Mouse (Mus musculus) kidney, embryonic 16.5 days (tissue): ENCODE results near the gene Clec4g. TPM values are rescaled to one million over a fixed set of nuclear protein-coding genes. Genes with fewer than 3 reads are reported as not detected.

ENCODE experiments used
- ATAC-seq: fragments of 200-750 bp; cut with Nextera tagmentation; 2 replicates; pipeline ENCODE4 v1.8.0; 2017; ENCODE audit warnings: moderate TSS enrichment; ENCODE audit not compliant: low FRiP score, low TSS enrichment
- H3K27ac ChIP-seq: fragments of 300-500 bp; sonication (generic); 2 replicates; pipeline ENCODE4 v1.5.1; 2014; ENCODE audit warnings: low read length
- H3K27me3 ChIP-seq: fragments of 300-500 bp; sonication (generic); 2 replicates; pipeline ENCODE4 v1.6.1; 2014; ENCODE audit warnings: low read length, control low read depth, mixed read lengths; ENCODE audit not compliant: insufficient read depth
- H3K36me3 ChIP-seq: fragments of 300-500 bp; sonication (generic); 2 replicates; pipeline ENCODE4 v1.6.1; 2014; ENCODE audit warnings: low read length, control low read depth, mixed read lengths; ENCODE audit not compliant: insufficient read depth
- H3K4me1 ChIP-seq: fragments of 300-500 bp; sonication (generic); 2 replicates; pipeline ENCODE4 v1.6.1; 2014; ENCODE audit warnings: low read length, control low read depth, mixed read lengths; ENCODE audit not compliant: insufficient read depth
- H3K4me2 ChIP-seq: fragments of 300-500 bp; sonication (generic); replicated peaks from 2 replicates; pipeline ENCODE4 v1.6.1; 2014; ENCODE audit warnings: low read depth, low read length
- H3K4me3 ChIP-seq: fragments of 300-500 bp; sonication (generic); 2 replicates; pipeline ENCODE4 v1.5.1; 2014; ENCODE audit warnings: mild to moderate bottlenecking, low read length
- H3K9ac ChIP-seq: fragments of 300-500 bp; sonication (generic); replicated peaks from 2 replicates; pipeline ENCODE4 v1.6.1; 2014; ENCODE audit warnings: low read length
- H3K9me3 ChIP-seq: fragments of 300-500 bp; sonication (generic); 2 replicates; pipeline ENCODE4 v1.6.1; 2016; ENCODE audit warnings: low read length, control low read depth
- WGBS: fragments of 180-500 bp; shearing (Covaris S2); extraction: QIAGEN DNeasy Blood & Tissue Kit; methylation state at CpG from one replicate; pipeline ENCODE4 v1.1.7; 2014; 5-methylcytosine and 5-hydroxymethylcytosine counted together
- polyA plus RNA-seq: library from polyadenylated mRNA; unstranded; fragments of >200 nt; fragmentation: Nextera tagmentation; extraction: Ambion mirVana; gene quantifications from 2 replicates; pipeline ENCODE4 v1.2.1, GENCODE M21; 2015

Gene Clec4g
- polyA plus RNA-seq, 1 experiment from 2014 or later: 0.41 TPM

DNA sequence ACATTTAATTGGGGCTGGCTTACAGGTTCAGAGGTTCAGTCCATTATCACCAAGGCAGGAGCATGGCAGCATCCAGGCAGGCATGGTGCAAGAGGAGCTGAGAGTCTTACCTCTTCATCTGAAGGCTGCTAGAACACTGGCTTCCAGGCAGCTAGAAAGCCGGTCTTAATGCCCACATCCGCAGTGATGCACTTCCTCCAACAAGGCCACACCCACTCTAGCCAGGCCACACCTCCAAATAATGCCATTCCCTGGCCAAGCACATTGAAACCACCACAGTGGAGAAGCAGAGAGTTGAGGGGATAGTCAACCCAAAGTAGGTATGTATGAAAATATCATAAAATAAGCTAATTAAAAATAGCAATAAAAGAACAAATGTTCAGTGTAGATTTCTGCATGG is 50.1 kb downstream of the Clec4g start:
- no peak for ATAC-seq
- WGBS: 78% methylated on average over 2 of the region's 2 CpGs
- Histone ChIP-seq H3K4me1 (peaks cover 6% of the 10 kb centered on the region; the same call in 1 of the 2 replicates), H3K9me3 (no peaks in the 10 kb centered on the region), H3K9ac (no peak overlapping the region), H3K4me3 (no peak overlapping the region), H3K36me3 (no peaks in the 10 kb centered on the region), H3K27me3 (no peaks in the 10 kb centered on the region), H3K27ac (no peak overlapping the region), H3K4me2 (no peak overlapping the region)

DNA sequence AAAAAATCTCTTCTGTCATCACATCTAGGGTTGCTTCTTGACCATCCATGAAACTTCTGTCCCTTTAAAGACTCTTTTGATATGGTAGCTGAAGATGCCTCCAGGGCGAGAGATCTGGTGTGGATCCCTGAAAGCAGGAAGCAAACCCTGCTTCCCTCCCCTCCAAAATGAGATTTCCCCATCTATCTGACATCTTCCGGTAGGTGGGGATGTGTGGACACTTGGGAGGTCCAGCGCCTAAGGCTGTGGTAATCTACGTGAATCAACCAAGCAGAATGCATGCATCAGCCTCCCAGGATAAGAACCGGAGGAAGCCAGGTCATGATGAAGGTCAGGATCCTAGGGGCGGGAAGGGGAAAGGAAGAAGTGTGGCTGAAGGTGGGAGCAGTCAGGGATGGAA is 54.9 kb downstream of the Clec4g start, which contains the start of gene Mcemp1:
Gene Mcemp1 (plus strand): TSS at position 248 of the 400 bp plus-strand sequence.
- Histone ChIP-seq H3K4me2 (no peak within 1 kb of the TSS), H3K36me3 (no peaks in the 10 kb centered on the region), H3K4me1 (no peaks in the 10 kb centered on the region), H3K9ac (no peak within 1 kb of the TSS), H3K9me3 (no peaks in the 10 kb centered on the region), H3K4me3 (no peak within 1 kb of the TSS), H3K27me3 (no peaks in the 10 kb centered on the region), H3K27ac (no peak within 1 kb of the TSS)
- WGBS: 59% methylated on average over 6 of the region's 6 CpGs
- ATAC-seq: no peak

DNA sequence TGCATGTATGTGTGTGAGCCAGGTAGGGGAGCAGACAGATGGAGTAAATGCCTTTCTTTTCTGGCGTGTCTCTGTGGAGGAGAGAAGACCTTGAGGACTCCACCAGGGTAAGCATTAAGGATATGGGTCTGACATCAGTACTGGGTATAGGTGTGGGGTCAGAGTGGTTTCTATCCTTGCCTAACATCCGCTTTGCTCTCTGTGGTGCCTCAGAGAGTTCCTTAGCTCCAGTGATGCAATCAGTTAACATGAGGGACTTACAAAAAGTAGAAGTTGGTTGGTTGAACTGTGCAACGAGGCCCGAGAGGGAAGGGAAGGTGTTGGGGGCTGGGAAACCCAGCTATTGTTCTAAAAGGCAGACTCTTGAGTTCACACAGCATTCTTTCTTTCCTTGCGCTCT is 56.0 kb downstream of the Clec4g start:
- Histone ChIP-seq H3K9ac (no peak overlapping the region), H3K9me3 (no peaks in the 10 kb centered on the region), H3K4me3 (no peak overlapping the region), H3K27ac (no peak overlapping the region), H3K4me2 (no peak overlapping the region), H3K27me3 (no peaks in the 10 kb centered on the region), H3K4me1 (no peaks in the 10 kb centered on the region), H3K36me3 (no peaks in the 10 kb centered on the region)
- WGBS: 64% methylated on average over 5 of the region's 5 CpGs
- no peak for ATAC-seq

DNA sequence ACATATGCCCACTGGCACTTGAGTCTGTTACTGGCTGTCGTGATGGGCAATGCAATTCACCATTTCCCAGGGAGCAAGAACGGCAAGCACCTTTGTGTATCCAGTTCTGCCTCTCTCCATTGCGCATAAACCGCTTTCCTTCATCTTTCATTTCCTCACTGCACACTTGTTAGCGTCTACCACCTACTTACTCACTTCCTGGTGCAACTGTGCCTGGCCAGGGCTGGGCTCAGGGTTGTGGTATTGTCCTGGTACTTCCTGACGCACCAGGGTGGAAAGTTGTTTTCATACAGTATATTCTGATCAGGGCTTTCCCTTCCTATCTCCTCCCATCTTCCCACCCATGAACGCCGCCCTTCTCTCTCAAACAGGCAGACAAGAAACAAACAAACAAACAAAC is 59.6 kb downstream of the Clec4g start:
- no peak for ATAC-seq
- 86% methylated on average over 8 of the region's 8 CpGs for whole genome bisulfite sequencing

More for the DNA sequence above, 59.6 kb downstream of the Clec4g start:
- Histone ChIP-seq H3K27ac (no peak overlapping the region), H3K4me1 (no peaks in the 10 kb centered on the region), H3K4me3 (no peak overlapping the region), H3K9ac (no peak overlapping the region), H3K36me3 (no peaks in the 10 kb centered on the region), H3K9me3 (no peaks in the 10 kb centered on the region), H3K27me3 (no peaks in the 10 kb centered on the region), H3K4me2 (no peak overlapping the region)

Other genes with a start within 250 kb of the Clec4g start
- 0.19 TPM in 1 of 2 replicates, not detected in the other for gene Tex45, start 249.8 kb downstream of the Clec4g start, polyA plus RNA-seq
- gene Zfp358, start 227.5 kb downstream of the Clec4g start, polyA plus RNA-seq: 55.6 and 57.1 TPM in 2 replicates
- 72.2 and 73.5 TPM in 2 replicates for gene Mcoln1, start 220.2 kb downstream of the Clec4g start, polyA plus RNA-seq
- gene Pnpla6, start 205.3 kb downstream of the Clec4g start, polyA plus RNA-seq: 35.7 and 42.4 TPM in 2 replicates
- gene C330021F23Rik, start 152.7 kb downstream of the Clec4g start, polyA plus RNA-seq: 8.4 and 8.5 TPM in 2 replicates
- 13.7 and 16.8 TPM in 2 replicates for gene Camsap3, start 133.4 kb downstream of the Clec4g start, polyA plus RNA-seq
- gene Xab2, start 99.3 kb downstream of the Clec4g start, polyA plus RNA-seq: 75.2 and 76.9 TPM in 2 replicates
- 85.9 and 90.4 TPM in 2 replicates for gene Pet100, start 99.1 kb downstream of the Clec4g start, polyA plus RNA-seq
- gene Pcp2, start 95.1 kb downstream of the Clec4g start, polyA plus RNA-seq: 0.48 and 0.51 TPM in 2 replicates
- gene Stxbp2, start 89.7 kb downstream of the Clec4g start, polyA plus RNA-seq: 102 and 105 TPM in 2 replicates
- 0.31 and 0.55 TPM in 2 replicates for gene Retn, start 64.9 kb downstream of the Clec4g start, polyA plus RNA-seq
- 0.20 and 0.50 TPM in 2 replicates for gene Mcemp1, start 54.9 kb downstream of the Clec4g start, polyA plus RNA-seq
- 13.2 and 14.8 TPM in 2 replicates for gene Fcor, start 48.3 kb downstream of the Clec4g start, polyA plus RNA-seq
- gene Trappc5, start 44.4 kb downstream of the Clec4g start, polyA plus RNA-seq: 42.1 and 44.7 TPM in 2 replicates
- gene Fcer2a, start 26.5 kb downstream of the Clec4g start, polyA plus RNA-seq: 0.22 TPM in 1 of 2 replicates, not detected in the other
- gene Cd209a, start 28.3 kb upstream of the Clec4g start, polyA plus RNA-seq: not detected in 2 replicates
- gene Cd209e, start 133.7 kb upstream of the Clec4g start, polyA plus RNA-seq: not detected in 2 replicates
- not detected in 2 replicates for gene Cd209d, start 157.9 kb upstream of the Clec4g start, polyA plus RNA-seq
- gene Cd209b, start 206.2 kb upstream of the Clec4g start, polyA plus RNA-seq: not detected in 2 replicates
- gene Cd209c, start 234.1 kb upstream of the Clec4g start, polyA plus RNA-seq: 0.40 and 0.59 TPM in 2 replicates